Mouse (Mus musculus) liver, postnatal 0 days (tissue): ENCODE measurements at regions not wholly inside any gene's neighbourhood (a gene's known extent, or its start where the extent isn't known, plus 50 kb on each side); places are given as distances from the start of the nearest gene placed in this dataset.

Experiments
- ATAC-seq: fragments of 200-750 bp; cut with Nextera tagmentation; 2 replicates; pipeline ENCODE4 v1.8.0; 2017; ENCODE audit warnings: mild to moderate bottlenecking, moderate library complexity
- DNase-seq: peaks from one replicate; pipeline ENCODE4 v3.0.0-alpha.2; 2016
- H3K27ac ChIP-seq: fragments of 300-500 bp; sonication (generic); 2 replicates; pipeline ENCODE4 v1.5.1; 2014; ENCODE audit warnings: antibody characterized with exemption, moderate library complexity, mild to moderate bottlenecking, low read depth
- H3K27me3 ChIP-seq: fragments of 300-500 bp; sonication (generic); 2 replicates; pipeline ENCODE4 v1.6.1; 2014; ENCODE audit warnings: low read length, control low read depth, mixed read lengths; ENCODE audit not compliant: insufficient read depth
- H3K36me3 ChIP-seq: fragments of 300-500 bp; sonication (generic); replicated peaks from 2 replicates; pipeline ENCODE4 v1.6.1; 2014; ENCODE audit warnings: mild to moderate bottlenecking, control low read depth, low read length, moderate library complexity, mixed read lengths; ENCODE audit not compliant: insufficient read depth
- H3K4me1 ChIP-seq: fragments of 300-500 bp; sonication (generic); 2 replicates; pipeline ENCODE4 v1.6.1; 2014; ENCODE audit warnings: antibody characterized with exemption, mild to moderate bottlenecking, control low read depth; ENCODE audit not compliant: insufficient read depth
- H3K4me2 ChIP-seq: fragments of 300-500 bp; sonication (generic); 2 replicates; pipeline ENCODE4 v1.6.1; 2014; ENCODE audit warnings: low read depth, mild to moderate bottlenecking, low read length, moderate library complexity, mixed read lengths
- H3K4me3 ChIP-seq: fragments of 300-500 bp; sonication (generic); 2 replicates; pipeline ENCODE4 v1.5.1; 2014; ENCODE audit warnings: low read depth, low read length
- H3K9ac ChIP-seq: fragments of 300-500 bp; sonication (generic); replicated peaks from 2 replicates; pipeline ENCODE4 v1.6.1; 2014; ENCODE audit warnings: mild to moderate bottlenecking, moderate library complexity
- H3K9me3 ChIP-seq: fragments of 300-500 bp; sonication (generic); 2 replicates; pipeline ENCODE4 v1.6.1; 2016; ENCODE audit warnings: mild to moderate bottlenecking, control low read depth, low read length, mixed read lengths
- CTCF ChIP-seq: sonication (generic); IDR thresholded peaks from 2 replicates; pipeline ENCODE4 v1.5.1; 2016; ENCODE audit warnings: antibody characterized with exemption, low read depth
- EP300 ChIP-seq: IDR thresholded peaks from 2 replicates; pipeline ENCODE4 v1.6.1; 2016; ENCODE audit warnings: antibody characterized with exemption, low read depth, mild to moderate bottlenecking
- WGBS: fragments of 180-500 bp; shearing (Covaris S2); extraction: QIAGEN DNeasy Blood & Tissue Kit; methylation state at CpG from one replicate; pipeline ENCODE4 v1.1.7; 2014; ENCODE audit not compliant: insufficient replicate concordance; 5-methylcytosine and 5-hydroxymethylcytosine counted together

DNA sequence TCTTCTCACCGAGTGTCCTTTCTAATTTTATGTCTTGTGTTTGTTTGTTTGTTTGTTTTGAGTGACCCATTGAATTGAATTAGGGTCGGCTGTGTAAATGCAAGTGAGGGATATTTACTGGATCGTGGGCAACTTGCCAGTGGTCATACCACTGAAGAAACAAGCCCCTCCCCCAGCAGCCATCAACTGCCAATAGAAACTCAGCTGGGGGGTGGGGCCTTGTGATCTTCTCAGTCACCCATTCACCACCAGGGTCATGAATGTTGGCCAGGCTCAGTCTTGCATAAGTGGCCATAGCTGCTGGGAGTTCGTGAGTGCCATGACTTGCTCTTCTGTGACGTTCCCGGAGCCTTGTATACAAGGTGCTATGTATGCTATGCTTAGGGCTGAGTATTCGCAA is 300.8 kb downstream of the Gm11011 start:
- Histone ChIP-seq H3K36me3 (no peaks in the 10 kb centered on the region), H3K4me2 (no peak overlapping the region), H3K27me3 (no peaks in the 10 kb centered on the region), H3K9ac (no peak overlapping the region), H3K4me1 (no peaks in the 10 kb centered on the region), H3K4me3 (no peak overlapping the region), H3K9me3 (no peaks in the 10 kb centered on the region), H3K27ac (no peak overlapping the region)
- WGBS = 80% methylated on average over 7 of the region's 7 CpGs
- ATAC-seq = no peak
- TF ChIP-seq CTCF (no peak), EP300 (no peak)
- no peak for DNase-seq

DNA sequence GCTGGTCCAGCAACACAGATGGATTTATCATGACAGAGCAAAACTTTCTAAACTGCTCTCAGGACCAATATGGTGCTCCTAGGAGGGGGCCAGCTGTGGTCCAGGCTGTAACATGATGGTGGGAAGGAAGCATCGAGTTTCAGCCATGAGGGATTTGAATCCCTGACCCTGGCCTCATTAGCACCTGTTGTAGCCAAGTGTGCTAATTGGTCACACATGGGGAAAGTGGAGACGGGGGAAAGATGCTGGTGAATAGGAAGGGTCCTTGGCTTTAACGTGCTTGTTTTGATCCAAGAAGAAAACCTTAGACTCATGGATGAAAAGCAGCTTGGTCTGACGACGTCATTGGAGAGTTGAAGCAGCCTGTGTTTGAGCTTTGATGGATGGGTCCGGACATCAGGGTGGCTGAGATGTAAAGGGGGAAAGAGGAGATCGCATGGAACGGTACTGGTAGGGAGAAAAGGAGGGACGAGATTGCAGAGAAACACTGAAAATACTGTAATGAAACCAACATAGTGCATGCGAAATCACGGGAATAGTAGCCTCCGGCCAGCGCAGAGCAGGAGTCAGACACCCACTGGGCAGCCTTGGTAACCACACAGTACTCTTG is 304.9 kb downstream of the Gm11011 start:
- 82% methylated on average over 13 of the region's 13 CpGs for WGBS
- no peaks in the 10 kb centered on the region for H3K36me3 ChIP-seq
- H3K9ac ChIP-seq = no peak overlapping the region
- DNase-seq = no peak
- TF ChIP-seq EP300 (no peak), CTCF (no peak)
- no peak overlapping the region for H3K4me3 ChIP-seq
- H3K4me1 ChIP-seq = no peaks in the 10 kb centered on the region
- no peak overlapping the region for H3K4me2 ChIP-seq
- H3K9me3 ChIP-seq = peaks cover 2% of the 10 kb centered on the region
- H3K27me3 ChIP-seq = no peaks in the 10 kb centered on the region
- ATAC-seq = no peak
- no peak overlapping the region for H3K27ac ChIP-seq

DNA sequence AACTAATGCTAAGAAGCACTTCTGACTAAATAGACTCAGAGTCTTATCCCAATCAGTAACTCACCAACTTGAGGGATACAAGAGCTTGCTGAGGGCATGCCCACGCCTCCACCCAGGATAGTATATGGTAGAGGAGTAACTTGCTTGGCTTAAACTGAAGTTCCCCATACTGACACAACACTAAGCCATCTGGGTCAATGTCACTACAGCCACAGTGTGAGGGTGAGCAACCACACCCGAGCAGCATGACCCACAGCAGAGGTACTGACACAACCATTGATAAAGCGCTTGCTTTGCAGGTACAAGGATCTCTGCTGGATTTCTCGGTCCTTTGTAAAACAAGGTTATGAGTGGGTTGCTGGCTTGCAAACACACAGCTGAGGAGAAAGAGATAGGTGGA is 312.2 kb downstream of the Gm11011 start:
- Histone ChIP-seq H3K9ac (no peak overlapping the region), H3K4me3 (no peak overlapping the region), H3K27ac (no peak overlapping the region), H3K9me3 (peaks cover 4% of the 10 kb centered on the region), H3K4me1 (no peaks in the 10 kb centered on the region), H3K4me2 (no peak overlapping the region), H3K36me3 (no peaks in the 10 kb centered on the region), H3K27me3 (no peaks in the 10 kb centered on the region)
- 83% methylated on average over 4 of the region's 4 CpGs for WGBS
- DNase-seq (no peak), ATAC-seq (no peak)
- TF ChIP-seq CTCF (no peak), EP300 (no peak)

DNA sequence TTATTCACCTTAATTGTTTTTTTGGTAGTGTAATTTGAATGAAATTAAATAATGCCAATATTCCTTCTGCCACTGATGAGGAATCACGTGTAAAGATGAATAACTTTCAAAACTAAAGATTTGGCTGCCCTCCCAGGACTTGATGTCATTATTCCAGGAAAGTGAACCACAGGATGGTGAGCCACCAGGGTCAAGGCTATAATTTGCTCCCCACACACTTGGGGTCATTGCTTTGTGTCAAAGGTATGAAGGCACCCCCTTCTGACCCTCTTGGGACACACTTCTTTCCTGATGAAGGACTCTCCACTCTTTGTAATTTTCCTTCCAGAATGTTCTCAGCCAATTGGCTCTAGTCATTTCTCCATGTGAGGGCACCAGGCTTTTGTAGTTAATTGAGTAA is 313.4 kb downstream of the Gm11011 start:
- H3K9ac ChIP-seq = no peak overlapping the region
- no peaks in the 10 kb centered on the region for H3K36me3 ChIP-seq
- no peaks in the 10 kb centered on the region for H3K4me1 ChIP-seq
- 56% methylated on average over 1 of the region's 1 CpGs for WGBS
- ATAC-seq (no peak), DNase-seq (no peak)
- H3K4me2 ChIP-seq = no peak overlapping the region
- H3K4me3 ChIP-seq = no peak overlapping the region
- no peaks in the 10 kb centered on the region for H3K27me3 ChIP-seq
- peaks cover 4% of the 10 kb centered on the region for H3K9me3 ChIP-seq
- TF ChIP-seq CTCF (no peak), EP300 (no peak)
- H3K27ac ChIP-seq = no peak overlapping the region

DNA sequence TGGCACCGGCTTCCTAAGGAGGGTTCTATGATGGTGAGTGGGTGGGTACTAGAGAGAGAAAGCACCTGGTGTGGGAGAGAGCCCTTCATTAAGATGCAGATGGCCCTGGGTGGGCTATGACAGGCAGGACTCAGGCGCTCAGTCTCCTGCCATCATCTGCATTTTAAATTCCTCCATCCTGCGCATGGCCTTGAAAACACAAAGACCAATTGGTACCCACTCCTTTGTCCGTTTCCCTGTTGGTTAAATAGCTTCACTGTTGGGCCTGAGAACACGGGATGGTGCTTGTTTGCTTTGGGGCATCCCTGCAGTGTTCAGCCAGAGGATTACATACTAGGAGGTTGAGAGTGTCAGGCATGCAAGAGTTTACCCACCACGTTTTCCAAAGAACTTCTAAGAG is 314.9 kb downstream of the Gm11011 start:
- Histone ChIP-seq H3K4me1 (no peaks in the 10 kb centered on the region), H3K4me3 (no peak overlapping the region), H3K27ac (no peak overlapping the region), H3K36me3 (no peaks in the 10 kb centered on the region), H3K4me2 (no peak overlapping the region), H3K27me3 (no peaks in the 10 kb centered on the region), H3K9ac (no peak overlapping the region), H3K9me3 (peaks cover 1% of the 10 kb centered on the region)
- no peak for DNase-seq
- TF ChIP-seq CTCF (no peak), EP300 (no peak)
- WGBS = 40% methylated on average over 6 of the region's 6 CpGs
- ATAC-seq = no peak

DNA sequence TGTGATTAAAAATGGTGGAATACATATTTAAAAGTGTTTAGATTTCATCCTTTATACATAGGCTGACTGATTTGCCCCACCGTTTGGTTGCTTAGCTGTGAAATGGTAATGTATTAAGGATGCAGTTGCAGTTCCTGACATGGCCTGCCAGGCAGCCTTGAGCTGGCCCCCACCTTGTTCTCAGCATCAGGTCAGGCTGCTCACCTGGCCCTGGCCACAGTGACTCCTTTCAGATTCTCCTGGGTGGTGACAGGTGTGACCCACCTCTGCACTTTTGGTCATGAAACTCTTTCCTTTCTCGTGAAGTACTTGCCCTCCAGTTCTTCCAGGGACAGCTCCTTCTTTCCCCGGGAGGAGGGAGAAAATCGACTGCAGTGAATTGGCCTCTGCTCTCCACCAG is 315.5 kb downstream of the Gm11011 start:
- Histone ChIP-seq H3K36me3 (no peaks in the 10 kb centered on the region), H3K27me3 (no peaks in the 10 kb centered on the region), H3K4me2 (no peak overlapping the region), H3K4me1 (no peaks in the 10 kb centered on the region), H3K4me3 (no peak overlapping the region), H3K9ac (no peak overlapping the region), H3K27ac (no peak overlapping the region), H3K9me3 (no peaks in the 10 kb centered on the region)
- TF ChIP-seq EP300 = no peak
- ATAC-seq (no peak), DNase-seq (no peak)
- 45% methylated on average over 4 of the region's 4 CpGs for WGBS

DNA sequence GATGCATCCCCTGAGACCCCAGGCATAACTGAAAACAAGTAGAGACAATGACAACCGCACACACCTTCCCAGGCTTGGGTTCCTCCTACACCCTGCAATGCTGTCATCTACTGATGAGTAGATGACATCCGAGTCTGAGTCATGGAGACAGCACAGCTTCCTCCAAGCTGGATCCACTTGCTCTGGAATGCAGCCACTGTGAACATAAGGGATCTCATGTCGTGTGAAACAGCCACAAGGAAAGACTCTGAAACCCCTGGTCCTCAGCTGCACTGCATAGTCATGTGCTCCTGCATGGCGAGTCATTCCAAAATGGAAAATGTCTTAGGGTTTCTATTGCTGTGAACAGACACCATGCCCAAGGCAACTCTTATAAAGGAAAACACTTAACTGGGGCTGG is 305.2 kb upstream of the Zfp64 start:
- Histone ChIP-seq H3K9ac (no peak overlapping the region), H3K27me3 (no peaks in the 10 kb centered on the region), H3K4me3 (no peak overlapping the region), H3K4me1 (no peaks in the 10 kb centered on the region), H3K9me3 (no peaks in the 10 kb centered on the region), H3K27ac (no peak overlapping the region), H3K4me2 (no peak overlapping the region), H3K36me3 (no peaks in the 10 kb centered on the region)
- WGBS = 80% methylated on average over 4 of the region's 4 CpGs
- ATAC-seq (no peak), DNase-seq (no peak)
- no peak for TF ChIP-seq CTCF
- no peak for TF ChIP-seq EP300
